Mouse (Mus musculus) cerebellum, adult 2 months (tissue): ENCODE data around the gene Tbc1d12. TPM values are rescaled to one million over a fixed set of nuclear protein-coding genes. Genes with fewer than 3 reads are reported as not detected.
A peak's percentile ranks its signal among the peaks of the same experiment; 100 is the strongest.

ENCODE experiments used
- DNase-seq, 2 experiments: peaks; one replicate each; pipeline ENCODE4 v3.0.0; 2021
- H3K27ac ChIP-seq: fragments of 200-500 bp; 2 replicates; pipeline ENCODE4 v1.5.1; 2012; ENCODE audit warnings: low read length, control low read depth, inconsistent platforms; ENCODE audit not compliant: insufficient read depth
- H3K27me3 ChIP-seq: fragments of 200-500 bp; 2 replicates; pipeline ENCODE4 v1.6.1; 2012; ENCODE audit warnings: inconsistent platforms, mild to moderate bottlenecking, low read length, moderate library complexity; ENCODE audit not compliant: control insufficient read depth, insufficient read depth
- H3K4me1 ChIP-seq: fragments of 200-500 bp; 2 replicates; pipeline ENCODE4 v1.6.1; 2011; ENCODE audit warnings: low read length; ENCODE audit not compliant: control insufficient read depth, insufficient read depth
- H3K4me3 ChIP-seq: fragments of 200-500 bp; replicated peaks from 2 replicates; pipeline ENCODE3; 2011; ENCODE audit warnings: mild to moderate bottlenecking, low read depth, low read length, control low read depth; ENCODE audit not compliant: insufficient read depth
- CTCF ChIP-seq: fragments of 200-500 bp; IDR thresholded peaks from 2 replicates; pipeline ENCODE4 v1.5.1; 2011; ENCODE audit warnings: low read depth, mild to moderate bottlenecking, control low read depth, low read length, moderate library complexity, borderline replicate concordance; ENCODE audit not compliant: insufficient read depth
- POLR2A ChIP-seq: fragments of 200-500 bp; IDR thresholded peaks from 2 replicates; pipeline ENCODE4 v1.6.1; 2011; ENCODE audit warnings: low read length, control low read depth, borderline replicate concordance; ENCODE audit not compliant: insufficient read depth
- WGBS: fragments of 180-500 bp; shearing (Covaris S2); methylation state at CpG from one replicate; pipeline ENCODE4 v1.1.7; 2018; 5-methylcytosine and 5-hydroxymethylcytosine counted together
- polyA plus RNA-seq: library from polyadenylated mRNA; depleted of rRNA; stranded (reverse); fragments of >200 nt; gene quantifications from 2 replicates; pipeline ENCODE4 v1.2.3, GENCODE M21; 2012; rRNA removed

Gene Tbc1d12
- polyA plus RNA-seq, 1 experiment: 9.8 TPM

GRCm38 (mm10) chr19:38928481-38929158, 92.2 kb downstream of the Tbc1d12 start:
- H3K27ac ChIP-seq: no peak overlapping the region
- no peaks in the 10 kb centered on the region for H3K27me3 ChIP-seq
- TF ChIP-seq CTCF (no peak), POLR2A (no peak)
- WGBS: 97% methylated on average over 11 of the region's 11 CpGs
- no peak for DNase-seq
- H3K4me3 ChIP-seq: no peak overlapping the region
- H3K4me1 ChIP-seq: no peaks in the 10 kb centered on the region

DNA sequence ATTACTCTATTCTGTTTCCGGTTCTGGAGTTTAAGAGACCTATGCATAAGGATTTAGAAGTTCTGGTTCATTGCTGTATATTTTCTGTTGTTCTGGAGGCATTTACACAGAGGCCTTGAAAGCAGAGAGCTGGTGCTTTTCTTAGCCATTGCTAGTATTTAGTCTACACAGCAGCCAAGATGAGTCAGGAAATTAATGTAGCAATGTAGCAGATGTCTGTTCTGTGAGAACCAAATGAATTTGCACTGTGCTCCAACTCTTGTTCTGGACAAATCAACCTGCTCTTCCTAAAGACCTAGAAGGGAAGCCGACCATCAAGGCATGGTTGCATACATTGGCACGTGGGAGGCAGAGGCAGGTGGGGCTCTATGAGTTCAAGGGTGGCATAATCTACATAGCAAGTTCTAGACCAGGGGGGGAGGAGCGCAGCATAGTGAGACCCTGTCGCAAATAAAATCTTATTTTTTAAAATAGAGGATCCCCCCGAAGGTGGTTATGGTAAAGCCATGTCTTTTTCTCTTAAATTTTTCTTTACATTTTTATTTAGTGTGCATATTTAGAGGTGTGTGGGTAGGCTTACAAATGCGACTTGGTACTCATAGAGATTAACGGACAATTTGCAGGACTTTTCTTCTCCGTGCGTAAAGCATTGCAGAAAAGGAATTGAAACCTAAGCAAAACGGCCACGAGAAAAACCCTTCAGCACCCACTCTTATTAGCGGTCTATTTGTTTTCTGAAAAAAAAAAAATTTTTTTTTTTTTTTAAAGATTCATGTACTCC, 93.3 kb downstream of the Tbc1d12 start:
- Histone ChIP-seq H3K27me3 (no peaks in the 10 kb centered on the region), H3K27ac (no peak overlapping the region)
- 59% methylated on average over 13 of the region's 13 CpGs for WGBS

GRCm38 (mm10) chr19:38930252-38930787, 93.9 kb downstream of the Tbc1d12 start:
- Histone ChIP-seq H3K4me3 (peak overlapping the region; percentile 90), H3K27ac (no peak overlapping the region; the same call in 1 of the 2 replicates), H3K27me3 (no peaks in the 10 kb centered on the region), H3K4me1 (no peaks in the 10 kb centered on the region)
- TF ChIP-seq CTCF (no peak), POLR2A (no peak)
- peak in 1 of 2 experiments; percentile 20 for DNase-seq
- under 1% methylated on average over 23 of the region's 23 CpGs for WGBS

More for the DNA sequence above, 93.3 kb downstream of the Tbc1d12 start:
- Histone ChIP-seq H3K4me3 (peak overlapping the region; percentile 90), H3K4me1 (no peaks in the 10 kb centered on the region)
- DNase-seq: no peak
- TF ChIP-seq POLR2A (no peak), CTCF (no peak)

- Histone ChIP-seq H3K27ac (no peak within 1 kb of the TSS; the same call in 1 of the 2 replicates), H3K27me3 (no peaks in the 10 kb centered on the region), H3K4me1 (no peaks in the 10 kb centered on the region), H3K4me3 (peak within 1 kb of the TSS; percentile 90)
- TF ChIP-seq CTCF (no peak), POLR2A (peak; percentile 52; the same call in 1 of the 2 replicates)
- DNase-seq: peak; percentile 80 to 82
- under 1% methylated on average over 76 of the region's 76 CpGs for WGBS
These were observed 94.6 kb downstream of the Tbc1d12 start, which contains the start of gene Hells for GRCm38 (mm10) chr19:38930788-38931565. TSS of gene Hells (plus strand) at chr19:38930915.

- no peak overlapping the region for H3K4me3 ChIP-seq
- no peak overlapping the region for H3K27ac ChIP-seq
- TF ChIP-seq CTCF: no peak
- WGBS: 5% methylated on average over 6 of the region's 6 CpGs
- H3K4me1 ChIP-seq: no peaks in the 10 kb centered on the region
- DNase-seq: no peak
- no peaks in the 10 kb centered on the region for H3K27me3 ChIP-seq
These were observed 95.1 kb downstream of the Tbc1d12 start for GRCm38 (mm10) chr19:38931566-38931890.

DNA sequence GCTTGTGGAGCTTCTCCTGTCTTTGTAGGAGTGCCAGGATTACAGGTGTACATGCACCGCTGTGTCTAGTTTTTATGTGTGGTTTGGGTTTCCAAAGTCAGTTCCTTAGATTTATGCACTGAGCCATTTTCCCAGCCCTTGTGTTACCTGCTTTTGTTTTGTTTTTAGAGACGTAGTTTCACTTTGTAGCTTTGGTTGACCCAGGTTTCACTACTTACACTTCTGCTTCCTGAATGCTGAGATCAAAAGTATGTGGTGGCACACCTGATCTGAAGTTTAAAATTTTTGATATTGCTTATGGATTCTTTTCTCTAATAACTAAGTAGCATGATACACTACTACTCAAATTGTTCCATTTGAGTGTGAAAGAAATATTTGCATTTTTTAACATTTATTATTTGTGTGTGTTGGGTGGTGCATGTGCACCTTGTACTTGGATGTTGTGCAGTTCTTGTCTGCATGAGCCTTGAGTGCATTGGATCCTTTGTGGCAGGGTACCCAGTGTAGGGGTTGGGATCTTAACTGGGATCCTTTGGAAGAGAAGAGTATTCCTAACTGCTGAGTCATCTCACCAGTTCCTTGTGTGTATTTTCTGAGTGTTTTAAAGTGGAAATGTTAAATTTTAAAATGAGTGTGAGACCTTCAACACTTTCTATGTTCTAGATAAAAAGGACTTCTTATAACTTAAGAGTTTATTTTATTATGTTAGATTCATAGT, 108.4 kb downstream of the Tbc1d12 start:
- Histone ChIP-seq H3K27ac (no peak overlapping the region), H3K4me3 (no peak overlapping the region), H3K4me1 (no peaks in the 10 kb centered on the region), H3K27me3 (no peaks in the 10 kb centered on the region)
- no peak for DNase-seq
- WGBS: 95% methylated on average over 2 of the region's 2 CpGs
- no peak for TF ChIP-seq CTCF
- TF ChIP-seq POLR2A: no peak

Other genes with a start within 250 kb of the Tbc1d12 start
- gene Noc3l, start 17.3 kb upstream of the Tbc1d12 start, polyA plus RNA-seq: 9.8 and 9.9 TPM in 2 replicates
- 1.9 and 2.9 TPM in 2 replicates for gene Hells, start 94.3 kb downstream of the Tbc1d12 start, polyA plus RNA-seq
- gene Cyp2c55, start 170.4 kb downstream of the Tbc1d12 start, polyA plus RNA-seq: not detected in 2 replicates
- 0.05 TPM in 1 of 2 replicates, not detected in the other for gene Cyp2c65, start 224.4 kb downstream of the Tbc1d12 start, polyA plus RNA-seq